Mouse (Mus musculus) cerebellum, adult 2 months (tissue): Measurements from ENCODE around the gene Nin.

Experiments
- CTCF ChIP-seq: fragments of 200-500 bp; IDR thresholded peaks from 2 replicates; pipeline ENCODE4 v1.5.1; 2011; ENCODE audit warnings: low read depth, mild to moderate bottlenecking, control low read depth, low read length, moderate library complexity, borderline replicate concordance; ENCODE audit not compliant: insufficient read depth
- POLR2A ChIP-seq: fragments of 200-500 bp; IDR thresholded peaks from 2 replicates; pipeline ENCODE4 v1.6.1; 2011; ENCODE audit warnings: low read length, control low read depth, borderline replicate concordance; ENCODE audit not compliant: insufficient read depth

DNA sequence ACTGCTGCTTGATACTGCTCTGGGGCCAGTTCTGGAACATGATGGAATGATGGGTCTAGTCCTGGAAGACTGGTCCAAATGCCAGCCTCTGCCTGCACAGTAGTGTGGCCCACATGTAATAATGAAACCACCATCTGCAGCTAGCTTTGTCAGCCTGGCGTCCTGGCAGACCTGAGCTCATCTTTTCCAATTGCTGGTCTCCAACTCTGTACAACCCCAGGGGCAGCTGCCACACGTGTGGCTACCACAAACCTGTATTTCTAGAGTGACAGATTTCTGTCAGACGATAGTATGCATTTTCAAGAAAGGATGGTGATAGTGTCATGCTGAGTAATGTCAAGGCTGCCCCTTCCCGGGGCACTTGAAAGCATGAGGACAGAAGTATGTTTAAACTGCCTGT is 25.2 kb downstream of the Nin start:
- no peak for TF ChIP-seq POLR2A
- no peak for TF ChIP-seq CTCF
